Mouse (Mus musculus): ENCODE results near the gene Grk2.
A peak's percentile ranks its signal among the peaks of the same experiment; 100 is the strongest.
"Not testable (repeated sequence)": the region's sequence is repeated elsewhere in the genome, so short reads cannot be mapped to it uniquely, and the experiment has no call there.

Gene Grk2

DNA sequence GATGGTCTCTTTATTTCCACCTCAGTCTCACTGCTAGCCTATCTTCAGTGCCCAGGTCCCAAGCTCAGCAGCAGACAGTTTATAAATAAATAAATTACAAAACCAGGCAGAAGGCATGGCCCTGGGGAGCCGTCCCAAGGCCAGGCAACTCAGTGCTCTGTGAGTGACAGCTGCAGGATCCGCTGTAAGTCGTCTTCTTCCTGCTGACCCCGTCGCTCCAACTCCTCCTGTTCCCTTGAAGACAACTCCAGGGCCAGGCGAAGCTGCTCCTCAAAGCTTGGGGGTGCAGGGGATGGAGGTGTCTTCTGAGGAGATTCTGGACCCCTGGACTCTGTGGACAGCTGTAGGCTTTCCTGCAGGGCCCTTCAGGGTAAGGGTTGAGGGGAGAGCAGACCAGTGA, 35.8 kb downstream of the Grk2 start:
- no peak for DNase-seq (ENCODE audit: inconsistent ontology term)

GRCm38 (mm10) chr19:4268566-4269361, 37.3 kb downstream of the Grk2 start, which contains the start of gene Ssh3:
Gene Ssh3 (minus strand): TSS chr19:4269180.
- peak; percentile 77 for DNase-seq (ENCODE audit: inconsistent ontology term)

- no peak for DNase-seq (ENCODE audit: inconsistent ontology term)
Observed at GRCm38 (mm10) chr19:4265956-4266355, 40.1 kb downstream of the Grk2 start.

- peak; percentile 53 for DNase-seq (ENCODE audit: inconsistent ontology term)
Observed at GRCm38 (mm10) chr19:4264171-4264780, 41.7 kb downstream of the Grk2 start.

DNA sequence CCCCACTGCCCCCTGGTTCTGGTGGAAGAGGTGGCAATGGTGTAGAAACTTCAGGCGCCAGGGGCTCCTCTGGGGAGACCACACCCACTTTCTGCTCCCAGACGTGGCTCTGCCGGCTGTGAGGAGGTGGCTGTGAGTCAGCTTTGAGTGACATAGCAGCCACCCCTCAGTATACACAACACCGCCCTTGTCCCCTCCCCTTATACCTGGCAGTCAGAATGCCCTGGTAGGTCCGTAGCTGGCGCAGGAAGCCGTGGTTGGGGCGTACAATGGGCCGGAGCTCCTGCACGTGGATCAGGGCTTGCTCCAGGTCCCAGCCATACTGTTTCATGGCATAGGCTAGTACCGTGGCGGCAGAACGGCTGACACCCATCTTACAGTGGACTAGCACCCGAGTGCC, 42.3 kb downstream of the Grk2 start:
- DNase-seq (ENCODE audit: inconsistent ontology term): no peak

DNA sequence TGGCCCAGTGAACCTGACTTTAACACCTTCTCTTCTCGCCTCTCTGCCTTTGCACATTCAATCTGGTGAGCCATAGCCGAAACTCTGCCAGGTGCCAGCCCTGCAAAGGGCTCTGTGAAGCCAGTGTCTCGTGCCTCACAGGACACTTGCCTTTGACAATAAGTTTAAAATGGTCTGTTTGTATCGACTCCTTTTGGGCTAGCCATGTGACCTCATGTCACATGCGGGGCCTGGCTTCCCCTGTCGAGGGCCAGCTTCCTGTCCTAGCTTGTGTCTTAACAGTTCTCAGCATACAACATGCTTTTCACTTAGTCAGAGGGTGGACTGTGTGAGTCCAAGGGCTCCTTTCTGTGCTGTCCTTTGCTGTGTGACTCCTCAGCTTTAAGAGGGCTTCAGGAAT, 43.3 kb downstream of the Grk2 start:
- DNase-seq (ENCODE audit: inconsistent ontology term): no peak

GRCm38 (mm10) chr19:4261038-4261698, 44.9 kb downstream of the Grk2 start:
- no peak for DNase-seq (ENCODE audit: inconsistent ontology term)

GRCm38 (mm10) chr19:4257897-4258252, 48.1 kb downstream of the Grk2 start:
- no peak for DNase-seq (ENCODE audit: inconsistent ontology term)

GRCm38 (mm10) chr19:4257216-4257896, 48.7 kb downstream of the Grk2 start:
- peak; percentile 90 for DNase-seq (ENCODE audit: inconsistent ontology term)

GRCm38 (mm10) chr19:4255583-4256162, 50.3 kb downstream of the Grk2 start:
- DNase-seq (ENCODE audit: inconsistent ontology term): no peak

- no peak for DNase-seq (ENCODE audit: inconsistent ontology term)
Observed at GRCm38 (mm10) chr19:4254230-4254629, 51.8 kb downstream of the Grk2 start.

GRCm38 (mm10) chr19:4248683-4249082, 57.3 kb downstream of the Grk2 start:
- not testable (repeated sequence) for DNase-seq (ENCODE audit: inconsistent ontology term)

DNA sequence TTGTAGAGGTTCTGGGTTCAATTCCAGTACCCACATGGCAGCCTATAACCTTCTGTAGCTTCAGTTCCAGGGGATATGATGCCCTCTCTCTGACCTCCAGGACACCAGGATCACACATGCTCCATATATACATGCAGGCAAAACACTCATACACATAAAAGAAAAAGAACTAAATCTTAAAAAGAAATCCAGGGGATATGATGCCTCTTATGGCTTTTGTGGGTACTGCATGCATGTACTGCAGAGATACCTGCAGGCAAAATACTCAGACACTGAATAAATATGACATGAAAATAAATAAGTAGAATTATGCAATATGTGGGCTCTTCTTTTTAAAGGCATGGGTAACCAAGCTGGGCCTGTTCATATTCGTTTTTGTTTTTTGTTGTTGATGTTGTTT, 59.0 kb downstream of the Grk2 start:
- no peak for DNase-seq (ENCODE audit: inconsistent ontology term)

DNA sequence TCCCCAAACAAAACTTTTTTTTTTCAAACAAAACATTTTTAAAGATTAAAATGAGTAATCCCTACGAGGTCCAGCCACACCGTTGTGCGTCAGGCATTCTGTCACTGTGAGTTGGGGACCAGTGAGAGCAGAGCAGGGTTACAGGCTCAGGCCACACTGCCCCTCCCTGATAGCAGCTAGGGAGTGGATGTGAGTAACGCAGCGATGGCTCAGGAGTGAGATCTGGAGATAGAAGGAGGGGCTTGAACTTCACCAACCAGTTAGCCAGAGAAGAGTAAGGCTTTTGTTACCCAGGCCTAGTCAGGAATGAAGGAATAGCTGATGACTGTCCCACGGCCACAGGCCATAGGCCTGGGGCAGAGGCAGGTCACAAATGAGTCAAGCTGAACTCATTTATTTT, 61.2 kb downstream of the Grk2 start:
- DNase-seq (ENCODE audit: inconsistent ontology term): no peak

GRCm38 (mm10) chr19:4242416-4242815, 63.6 kb downstream of the Grk2 start:
- no peak for DNase-seq (ENCODE audit: inconsistent ontology term)

GRCm38 (mm10) chr19:4240247-4240668, 65.8 kb downstream of the Grk2 start:
- no peak for DNase-seq (ENCODE audit: inconsistent ontology term)
